In the genomic region with DNA sequence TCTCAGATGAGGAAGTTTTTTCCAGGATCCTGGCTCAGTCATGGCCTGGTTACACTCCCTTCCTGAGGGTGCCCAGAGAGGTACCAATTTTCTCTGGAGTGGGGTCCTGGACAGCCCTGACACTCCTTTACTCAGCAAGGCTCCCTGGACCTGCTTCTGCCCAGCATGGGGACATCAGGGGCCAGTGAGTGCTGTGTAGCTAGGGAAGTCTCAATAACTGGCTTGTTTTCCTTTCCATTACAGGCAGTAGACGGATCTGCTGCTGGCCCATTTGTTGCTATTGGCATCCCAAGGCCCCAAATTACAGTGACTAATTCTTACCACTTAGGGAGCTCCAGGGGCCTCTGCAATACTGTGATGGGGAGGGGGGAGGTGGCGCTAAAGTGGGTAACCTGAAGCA, we compare ENCODE assay signal across 30 mouse cellular contexts. TPM values are rescaled to one million over a fixed set of nuclear protein-coding genes. Genes with fewer than 3 reads are reported as not detected.
A peak's percentile ranks its signal among the peaks of the same experiment; 100 is the strongest.
DNase-seq lines count a peak whose midpoint lies in the region; ATAC-seq and TF ChIP-seq lines count a peak whose summit lies in the region.
"Had no signal": no experiment of that assay in that cellular context is flagged by ENCODE, and none has a peak within 500 bp of the region (broad histone marks: within the 10 kb centered on the region; RNA-seq: fewer than 3 reads in every experiment).

No protein-coding gene starts in this region.

- 54% methylated on average over 2 of the region's 2 CpGs for WGBS in hindbrain, embryonic 16.5 days
- WGBS in hindbrain, embryonic 10.5 days: 49% methylated on average over 2 of the region's 2 CpGs
- 51% methylated on average over 2 of the region's 2 CpGs for WGBS in lung, embryonic 16.5 days
- WGBS in lung, adult 2 months: 56% methylated on average over 2 of the region's 2 CpGs
- WGBS in neural tube, embryonic 13.5 days: 46% methylated on average over 2 of the region's 2 CpGs

- peaks cover 40% of the 10 kb centered on the region for H3K4me1 ChIP-seq in hindbrain, embryonic 16.5 days (ENCODE audit: control insufficient read depth, insufficient read depth, low read depth, low read length)
- peaks cover 54% of the 10 kb centered on the region for H3K4me1 ChIP-seq in hindbrain, embryonic 10.5 days (replicated peaks)
- H3K4me1 ChIP-seq in lung, embryonic 16.5 days (replicated peaks; ENCODE audit: control insufficient read depth, insufficient read depth, low read length): peaks cover 31% of the 10 kb centered on the region
- no peaks in the 10 kb centered on the region for H3K4me1 ChIP-seq in lung, adult 2 months (ENCODE audit: control insufficient read depth, insufficient read depth, low read length)
- peaks cover 68% of the 10 kb centered on the region for H3K4me1 ChIP-seq in neural tube, embryonic 13.5 days (replicated peaks)
- H3K4me1 ChIP-seq: liver, embryonic 13.5 days had no signal

- H3K4me3 ChIP-seq in hindbrain, embryonic 16.5 days (ENCODE audit: low read length): no peak overlapping the region
- H3K4me3 ChIP-seq in hindbrain, embryonic 10.5 days: no peak overlapping the region
- H3K4me3 ChIP-seq in lung, embryonic 16.5 days (ENCODE audit: low read length): no peak overlapping the region
- H3K4me3 ChIP-seq in lung, adult 2 months (replicated peaks; ENCODE audit: extremely low read depth, low read depth, low read length): no peak overlapping the region
- H3K4me3 ChIP-seq in neural tube, embryonic 13.5 days: no peak overlapping the region
- H3K4me3 ChIP-seq: embryonic facial prominence, embryonic 13.5 days; forebrain, embryonic 10.5 days; forebrain, embryonic 15.5 days; heart, embryonic 12.5 days; liver, embryonic 13.5 days; neural tube, embryonic 12.5 days had no signal

- TF ChIP-seq CTCF in lung, adult 2 months (IDR thresholded peaks at IDR 0.05; ENCODE audit: insufficient read depth, low read length): no peak

- intact Hi-C loops in left cerebral cortex, postnatal 36 days (cut with DNase I): no loop called here

- ATAC-seq in hindbrain, embryonic 16.5 days: no peak
- no peak for ATAC-seq in lung, embryonic 16.5 days (ENCODE audit: low read depth)
- no peak for ATAC-seq in neural tube, embryonic 13.5 days (ENCODE audit: low read depth)
- ATAC-seq: forebrain, embryonic 15.5 days; intestine, embryonic 16.5 days had no signal

- DNase-seq in hindbrain, embryonic 10.5 days (ENCODE audit: low spot score): no peak
- DNase-seq in lung, adult 2 months: no peak
- DNase-seq in neural tube, embryonic 10.5 days (ENCODE audit: extremely low spot score, low spot score): no peak
- DNase-seq in left cerebral cortex, postnatal 36 days (ENCODE audit: low spot score in 2 of 2): no peak
- DNase-seq: adrenal gland, postnatal 25 days; B cell, adult 2 months; cerebellum, adult 11-12 months; cerebellum, postnatal 10 days; gastrocnemius, postnatal 25 days; heart, postnatal 10 days; kidney, adult 8-10 months; kidney, postnatal 4 days; layer of hippocampus, postnatal 36 days; liver, embryonic 13.5 days; lung, postnatal 10 days; right cerebral cortex, postnatal 14 days; thymus, postnatal 4 days had no signal

- no peak for TF ChIP-seq POLR2A in lung, adult 2 months (IDR thresholded peaks at IDR 0.05; ENCODE audit: borderline replicate concordance, extremely low read depth, low read depth, low read length)

- H3K9ac ChIP-seq in hindbrain, embryonic 16.5 days (ENCODE audit: low read depth, low read length): no peak overlapping the region
- H3K9ac ChIP-seq in lung, embryonic 16.5 days (ENCODE audit: low read length): no peak overlapping the region
- H3K9ac ChIP-seq in neural tube, embryonic 13.5 days: no peak overlapping the region
- H3K9ac ChIP-seq: embryonic facial prominence, embryonic 13.5 days; forebrain, embryonic 15.5 days; heart, embryonic 12.5 days; liver, embryonic 13.5 days; neural tube, embryonic 12.5 days had no signal

- no peaks in the 10 kb centered on the region for H3K36me3 ChIP-seq in hindbrain, embryonic 16.5 days (ENCODE audit: control insufficient read depth, insufficient read depth, low read length)
- no peaks in the 10 kb centered on the region for H3K36me3 ChIP-seq in hindbrain, embryonic 10.5 days
- H3K36me3 ChIP-seq in lung, embryonic 16.5 days (ENCODE audit: control insufficient read depth, insufficient read depth, low read length): no peaks in the 10 kb centered on the region
- H3K36me3 ChIP-seq in neural tube, embryonic 13.5 days: no peaks in the 10 kb centered on the region
- H3K36me3 ChIP-seq: embryonic facial prominence, embryonic 13.5 days; forebrain, embryonic 10.5 days; forebrain, embryonic 15.5 days; heart, embryonic 12.5 days; liver, embryonic 13.5 days; neural tube, embryonic 12.5 days had no signal

- H3K9me3 ChIP-seq in hindbrain, embryonic 16.5 days (ENCODE audit: control insufficient read depth, low read length): no peaks in the 10 kb centered on the region
- H3K9me3 ChIP-seq in hindbrain, embryonic 10.5 days: no peaks in the 10 kb centered on the region
- no peaks in the 10 kb centered on the region for H3K9me3 ChIP-seq in lung, embryonic 16.5 days (ENCODE audit: control insufficient read depth, low read length)
- H3K9me3 ChIP-seq in neural tube, embryonic 13.5 days: no peaks in the 10 kb centered on the region
- H3K9me3 ChIP-seq: embryonic facial prominence, embryonic 13.5 days; forebrain, embryonic 10.5 days; forebrain, embryonic 15.5 days; heart, embryonic 12.5 days; liver, embryonic 13.5 days; neural tube, embryonic 12.5 days had no signal

- 0 out of 2 replicates have a peak overlapping the region, but pooled peaks have one; percentile 87 for H3K4me2 ChIP-seq in hindbrain, embryonic 16.5 days (ENCODE audit: low read length)
- H3K4me2 ChIP-seq in lung, embryonic 16.5 days (ENCODE audit: low read depth, low read length): no peak overlapping the region
- peak overlapping the region; percentile 95 for H3K4me2 ChIP-seq in neural tube, embryonic 13.5 days
- H3K4me2 ChIP-seq: embryonic facial prominence, embryonic 13.5 days; heart, embryonic 12.5 days; liver, embryonic 13.5 days had no signal

- H3K27me3 ChIP-seq in hindbrain, embryonic 16.5 days (replicated peaks; ENCODE audit: control insufficient read depth, insufficient read depth, low read length): peaks cover 11% of the 10 kb centered on the region
- H3K27me3 ChIP-seq in hindbrain, embryonic 10.5 days (ENCODE audit: insufficient read depth, poor library complexity, severe bottlenecking): peaks cover 64% of the 10 kb centered on the region
- peaks cover 26% of the 10 kb centered on the region for H3K27me3 ChIP-seq in lung, embryonic 16.5 days (ENCODE audit: control insufficient read depth, insufficient read depth, low read depth, low read length)
- H3K27me3 ChIP-seq in neural tube, embryonic 13.5 days: peaks cover 18% of the 10 kb centered on the region

- H3K27ac ChIP-seq in hindbrain, embryonic 16.5 days (ENCODE audit: low read depth, low read length): no peak overlapping the region
- H3K27ac ChIP-seq in hindbrain, embryonic 10.5 days: no peak overlapping the region
- H3K27ac ChIP-seq in lung, embryonic 16.5 days (ENCODE audit: low read length): peak overlapping the region; percentile 9; the same call in 1 of the 2 replicates
- no peak overlapping the region for H3K27ac ChIP-seq in neural tube, embryonic 13.5 days (replicated peaks)
- H3K27ac ChIP-seq: embryonic facial prominence, embryonic 13.5 days; forebrain, embryonic 10.5 days; forebrain, embryonic 15.5 days; kidney, postnatal 0 days; liver, embryonic 13.5 days; macrophage; neural tube, embryonic 12.5 days had no signal

RNA-seq across cellular contexts. Expression of gene Sdk2, which starts 5.6 kb away (rescaled TPM):
- polyA plus RNA-seq in hindbrain, embryonic 16.5 days (2015; fragmentation: Nextera tagmentation; extraction: Ambion mirVana): 3.3 and 3.6 TPM in 2 replicates
- 3.2 and 4.3 TPM in 2 replicates for polyA plus RNA-seq in hindbrain, embryonic 10.5 days (2016; fragmentation: Nextera tagmentation; extraction: Ambion mirVana)
- 2.1 and 2.6 TPM in 2 replicates for polyA plus RNA-seq in lung, embryonic 16.5 days (2015; fragmentation: Nextera tagmentation; extraction: Ambion mirVana)
- 0.71 and 1.2 TPM in 2 replicates for polyA plus RNA-seq in lung, adult 2 months (2012; rRNA removed)
- polyA plus RNA-seq in neural tube, embryonic 13.5 days (2015; fragmentation: Nextera tagmentation; extraction: Ambion mirVana): 3.9 and 4.7 TPM in 2 replicates
- 10 to 100 TPM; 29.3 to 35.2 TPM for total RNA-seq in left cerebral cortex, postnatal 36 days (2021)
- total RNA-seq: common myeloid progenitor, adult 5-6 weeks; megakaryocyte-erythroid progenitor cell, adult 5-6 weeks had no signal
